Mouse (Mus musculus) layer of hippocampus, adult 2 months (tissue): ENCODE results near the gene Dnajb14. TPM values are rescaled to one million over a fixed set of nuclear protein-coding genes. Genes with fewer than 3 reads are reported as not detected.

Source experiments
- DNase-seq, 2 experiments: peaks; one replicate each; pipeline ENCODE4 v3.0.0; 2022; ENCODE audit warnings: low spot score in 2 of 2
- H3K27ac ChIP-seq: fragments of 200-600 bp; 2 replicates; pipeline ENCODE4 v1.8.1; 2022
- H3K4me3 ChIP-seq: fragments of 200-600 bp; 2 replicates; pipeline ENCODE4 v1.8.1; 2022; ENCODE audit warnings: mild to moderate bottlenecking
- CTCF ChIP-seq: fragments of 200-600 bp; conservative IDR thresholded peaks from 2 replicates; pipeline ENCODE4 v1.8.1; 2022; ENCODE audit warnings: antibody characterized with exemption, mild to moderate bottlenecking, moderate library complexity
- total RNA-seq, 2 experiments: library from RNA; stranded (reverse); gene quantifications; 2 replicates each; pipeline ENCODE4 v1.2.3; 2021

Gene Dnajb14
- total RNA-seq, 2 experiments from 2014 or later = 52.7 to 52.9 TPM

GRCm38 (mm10) chr3:137864988-137865982 lies 2.2 kb upstream of the Dnajb14 start:
- peak; percentile 87 for TF ChIP-seq CTCF
- peak overlapping the region; percentile 92 for H3K27ac ChIP-seq
- peak; percentile 86 to 88 for DNase-seq
- peak overlapping the region; percentile 89 for H3K4me3 ChIP-seq

GRCm38 (mm10) chr3:137867133-137867436 lies 390 bp upstream of the Dnajb14 start:
- no peak for DNase-seq
- peak overlapping the region; percentile 72 for H3K4me3 ChIP-seq
- H3K27ac ChIP-seq = peak overlapping the region; percentile 99
- no peak for TF ChIP-seq CTCF

- peak overlapping the region; percentile 82 for H3K4me3 ChIP-seq
- peak overlapping the region; percentile 99 for H3K27ac ChIP-seq
- DNase-seq = peak in 1 of 2 experiments; percentile 18
- TF ChIP-seq CTCF = no peak
These were observed 829 bp downstream of the Dnajb14 start for GRCm38 (mm10) chr3:137868094-137868913.

GRCm38 (mm10) chr3:137869395-137869794 lies 1.9 kb downstream of the Dnajb14 start:
- DNase-seq = no peak
- TF ChIP-seq CTCF = no peak
- H3K4me3 ChIP-seq = no peak overlapping the region; the same call in 1 of the 2 replicates
- no peak overlapping the region for H3K27ac ChIP-seq

- Histone ChIP-seq H3K27ac (no peak overlapping the region), H3K4me3 (no peak overlapping the region)
- no peak for DNase-seq
- no peak for TF ChIP-seq CTCF
These were observed 11.8 kb downstream of the Dnajb14 start for GRCm38 (mm10) chr3:137879313-137879712.

GRCm38 (mm10) chr3:137880109-137880748 lies 12.8 kb downstream of the Dnajb14 start:
- no peak overlapping the region for H3K4me3 ChIP-seq
- H3K27ac ChIP-seq = no peak overlapping the region
- no peak for TF ChIP-seq CTCF
- DNase-seq = no peak

- no peak overlapping the region for H3K4me3 ChIP-seq
- no peak overlapping the region for H3K27ac ChIP-seq
- DNase-seq = no peak
- no peak for TF ChIP-seq CTCF
These were observed 13.6 kb downstream of the Dnajb14 start for GRCm38 (mm10) chr3:137881093-137881492.

GRCm38 (mm10) chr3:137887961-137888360 lies 20.5 kb downstream of the Dnajb14 start:
- Histone ChIP-seq H3K27ac (no peak overlapping the region), H3K4me3 (no peak overlapping the region)
- TF ChIP-seq CTCF = no peak
- no peak for DNase-seq

- DNase-seq = no peak
- no peak for TF ChIP-seq CTCF
- Histone ChIP-seq H3K4me3 (no peak overlapping the region), H3K27ac (no peak overlapping the region)
These were observed 23.6 kb downstream of the Dnajb14 start for GRCm38 (mm10) chr3:137891089-137891488.

- H3K27ac ChIP-seq = no peak overlapping the region
- H3K4me3 ChIP-seq = no peak overlapping the region
- TF ChIP-seq CTCF = no peak
- no peak for DNase-seq
These were observed 24.6 kb downstream of the Dnajb14 start for GRCm38 (mm10) chr3:137892118-137892517.

- H3K4me3 ChIP-seq = no peak overlapping the region
- TF ChIP-seq CTCF = no peak
- no peak for DNase-seq
- no peak overlapping the region for H3K27ac ChIP-seq
These were observed 26.3 kb downstream of the Dnajb14 start for GRCm38 (mm10) chr3:137893789-137894188.

- no peak overlapping the region for H3K27ac ChIP-seq
- no peak overlapping the region for H3K4me3 ChIP-seq
- no peak for DNase-seq
- peak; percentile 65 for TF ChIP-seq CTCF
These were observed 27.7 kb downstream of the Dnajb14 start for GRCm38 (mm10) chr3:137895196-137895595.

- H3K4me3 ChIP-seq = no peak overlapping the region
- no peak for DNase-seq
- no peak for TF ChIP-seq CTCF
- H3K27ac ChIP-seq = no peak overlapping the region
These were observed 28.9 kb downstream of the Dnajb14 start for GRCm38 (mm10) chr3:137896386-137896785.
